Mouse (Mus musculus): ENCODE data around the gene Gsdmc3.
A peak's percentile ranks its signal among the peaks of the same experiment; 100 is the strongest.
"Not testable (repeated sequence)": the region's sequence is repeated elsewhere in the genome, so short reads cannot be mapped to it uniquely, and the experiment has no call there.

Gsdmc3 gene

DNA sequence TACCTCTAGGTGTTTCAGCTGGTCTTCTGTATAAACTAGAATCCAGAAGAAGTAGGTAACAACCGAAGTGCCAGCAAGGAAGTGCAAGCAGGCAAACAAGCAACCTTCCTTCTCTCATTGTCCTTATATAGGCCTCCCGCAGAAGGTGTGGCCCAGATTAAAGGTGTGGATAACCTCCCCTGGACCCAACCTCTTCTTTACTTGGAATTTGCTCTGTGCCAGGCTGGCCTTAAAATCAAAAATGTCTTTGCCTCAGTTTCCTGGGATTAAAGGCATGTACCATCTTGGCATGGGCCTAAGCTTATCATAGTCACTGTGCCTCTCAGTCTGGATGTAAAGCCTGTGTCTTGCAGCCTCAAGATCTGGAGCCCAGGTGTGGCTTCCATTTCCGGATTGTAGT is at the start of gene Gsdmc3:
Gsdmc3 (minus strand) TSS at position 101 of the 400 bp plus-strand sequence.
- DNase-seq: not testable (repeated sequence)

DNA sequence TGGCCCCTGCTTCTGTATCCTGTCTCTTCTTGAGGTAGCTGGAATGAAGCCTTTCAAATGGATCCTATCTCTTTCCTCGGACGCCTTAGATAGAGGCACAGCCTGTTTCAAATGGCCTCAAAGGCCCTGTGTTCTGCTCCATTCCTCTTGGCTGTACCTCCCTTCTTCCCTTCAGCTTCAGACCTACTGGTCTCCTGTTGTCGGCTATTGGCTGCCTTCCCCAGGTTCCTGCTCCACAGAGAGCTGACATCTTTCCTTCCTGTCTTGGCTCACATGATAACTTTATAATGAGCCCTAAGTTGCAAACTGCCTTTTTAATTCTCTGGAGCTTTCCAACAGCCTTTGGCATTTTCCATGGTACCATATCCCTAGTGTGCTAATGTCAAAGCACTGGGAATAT is 47.8 kb upstream of the Gsdmc3 start:
- DNase-seq: no peak

DNA sequence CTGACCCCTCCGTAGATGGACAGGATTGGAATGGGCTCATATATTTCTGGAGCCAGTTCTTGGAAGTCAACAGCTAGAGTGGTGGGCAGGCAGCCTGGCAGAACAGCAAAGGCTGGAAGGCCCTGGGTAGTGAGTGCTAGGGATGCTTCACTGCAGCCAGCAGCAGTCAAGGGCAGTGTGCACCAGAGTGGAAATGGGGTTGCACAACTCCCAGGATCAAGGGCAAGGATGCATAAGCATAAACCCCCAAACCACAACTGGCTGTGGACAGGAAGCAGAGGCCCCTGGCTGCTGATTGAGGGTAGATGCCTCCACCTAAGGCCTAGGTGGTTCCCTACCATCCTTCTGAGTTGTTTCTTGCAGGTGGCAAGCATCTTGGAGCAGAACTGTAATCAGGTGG is 46.1 kb upstream of the Gsdmc3 start:
- DNase-seq: no peak

DNA sequence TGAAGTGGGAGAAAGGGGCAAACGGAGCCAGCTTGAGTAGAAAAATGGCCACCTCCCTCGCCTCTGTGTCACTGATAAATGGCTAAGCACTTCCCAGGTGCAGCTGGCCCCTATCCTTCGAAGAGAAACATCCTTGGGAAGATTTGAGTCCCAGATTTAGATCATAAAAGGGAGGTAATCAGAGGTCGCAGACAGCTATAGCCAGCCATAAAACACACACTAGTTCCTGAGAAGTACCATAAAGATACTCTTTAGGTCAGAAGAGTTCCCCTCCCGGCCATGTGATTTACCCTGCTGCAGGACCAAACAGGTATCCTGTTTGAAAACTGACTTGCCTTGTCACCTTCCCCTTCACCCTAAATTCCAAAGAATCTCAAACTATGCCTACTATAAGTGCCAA is 43.3 kb upstream of the Gsdmc3 start:
- not testable (repeated sequence) for DNase-seq

DNA sequence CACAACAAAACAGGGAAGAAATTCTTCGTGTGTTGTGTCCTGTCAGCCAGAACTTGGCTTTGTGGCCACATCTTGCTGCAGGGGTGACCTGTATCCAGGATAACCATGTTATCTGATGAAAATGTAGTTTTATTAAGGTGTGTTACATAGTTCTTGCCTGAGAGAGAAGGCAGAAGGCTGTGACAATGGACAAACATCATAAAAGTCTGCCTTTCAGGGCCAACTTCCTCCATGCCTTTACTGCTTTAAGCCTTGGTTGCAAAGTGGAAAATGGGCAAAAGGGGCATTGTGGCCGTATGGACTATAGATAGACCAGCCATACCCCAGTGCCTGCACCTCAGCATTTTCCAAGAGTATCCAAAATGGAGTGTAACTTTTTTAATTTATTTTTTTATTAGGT is 41.4 kb upstream of the Gsdmc3 start:
- DNase-seq: not testable (repeated sequence)

DNA sequence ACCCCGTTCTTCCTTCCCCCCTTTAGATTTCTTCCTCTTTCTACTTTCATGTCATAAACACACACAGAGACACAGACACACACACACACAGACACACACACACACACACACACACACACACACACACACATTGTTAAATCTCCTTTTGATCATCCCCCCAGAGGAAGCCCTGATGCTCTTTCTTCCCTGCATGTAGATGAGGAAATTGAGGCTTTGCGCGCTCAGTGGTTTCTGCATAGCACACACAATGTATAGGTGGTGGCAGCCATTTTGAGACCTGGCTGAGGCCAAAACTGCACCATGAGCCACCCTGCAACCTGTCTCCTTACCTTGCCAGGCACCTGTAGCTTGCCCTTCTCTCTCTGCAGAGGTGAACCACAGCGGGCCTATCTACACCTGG is 38.2 kb upstream of the Gsdmc3 start:
- DNase-seq: not testable (repeated sequence)

DNA sequence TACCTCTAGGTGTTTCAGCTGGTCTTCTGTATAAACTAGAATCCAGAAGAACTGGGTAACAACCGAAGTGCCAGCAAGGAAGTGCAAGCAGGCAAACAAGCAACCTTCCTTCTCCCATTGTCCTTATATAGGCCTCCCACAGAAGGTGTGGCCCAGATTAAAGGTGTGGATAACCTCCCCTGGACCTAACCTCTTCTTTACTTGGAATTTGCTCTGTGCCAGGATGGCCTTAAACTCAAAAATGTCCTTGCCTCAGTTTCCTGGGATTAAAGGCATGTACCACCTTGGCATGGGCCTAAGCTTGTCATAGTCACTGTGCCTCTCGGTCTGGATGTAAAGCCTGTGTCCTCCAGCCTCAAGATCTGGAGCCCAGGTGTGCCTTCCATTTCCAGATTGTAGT is 33.8 kb upstream of the Gsdmc3 start, which contains the start of gene Gsdmc4:
Gsdmc4 (minus strand) TSS at position 101 of the 400 bp plus-strand sequence.
- DNase-seq: not testable (repeated sequence)

DNA sequence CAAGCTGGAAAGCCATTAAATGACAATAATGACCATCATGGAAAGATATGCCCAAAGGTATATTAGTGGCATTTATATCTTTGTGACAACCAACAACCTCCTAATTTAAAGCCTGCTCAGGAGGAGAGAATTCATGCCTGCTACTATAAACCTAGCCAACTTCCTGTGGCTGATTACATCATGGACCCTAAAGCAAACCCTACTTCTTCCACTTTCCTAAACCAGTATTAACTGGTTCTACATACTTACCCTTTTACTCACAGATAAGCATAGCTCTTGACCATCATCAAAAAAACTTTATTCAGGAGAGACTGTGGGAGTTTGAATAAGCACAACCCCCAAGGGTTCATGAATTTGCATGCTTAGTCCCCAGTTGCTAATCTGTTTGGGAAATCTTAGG is 31.5 kb upstream of the Gsdmc3 start:
- DNase-seq: not testable (repeated sequence)

DNA sequence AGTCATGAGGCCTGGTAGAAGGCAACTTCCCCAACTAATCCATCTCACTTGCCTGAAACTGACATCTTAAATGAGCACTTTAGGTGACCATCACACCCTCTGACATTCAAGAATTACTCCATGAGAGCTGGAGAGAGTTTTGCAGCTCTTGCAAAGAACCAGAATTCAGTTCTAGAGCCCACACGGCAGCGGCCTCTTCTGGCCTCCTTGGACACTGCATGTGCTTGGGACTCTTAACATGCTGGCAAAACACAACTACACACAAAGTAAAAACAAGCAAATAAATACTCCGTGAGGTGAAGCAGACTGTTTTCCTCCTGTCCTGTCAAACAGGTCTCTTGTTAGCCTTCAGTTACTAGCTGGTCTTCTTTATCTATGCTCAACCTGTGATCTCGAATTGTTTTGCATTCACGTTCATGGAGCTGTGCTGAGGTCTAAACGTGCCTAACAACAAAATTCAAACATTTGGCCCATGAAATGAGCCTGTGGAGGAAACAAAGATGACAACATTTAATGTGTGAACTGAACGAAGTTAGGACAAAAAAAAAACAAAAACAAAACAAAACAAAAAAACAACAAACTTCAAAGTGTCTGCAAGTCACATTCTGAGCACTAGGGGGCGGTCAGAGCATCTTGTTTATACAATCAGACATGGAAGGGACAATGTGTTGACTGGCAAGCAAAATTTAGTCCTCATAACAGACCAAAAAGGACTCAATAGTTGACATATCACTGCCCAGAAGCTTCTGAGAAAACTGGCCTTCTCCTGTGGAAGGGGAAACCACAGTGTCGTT is 17.4 kb upstream of the Gsdmc3 start:
- peak; percentile 48 for DNase-seq

DNA sequence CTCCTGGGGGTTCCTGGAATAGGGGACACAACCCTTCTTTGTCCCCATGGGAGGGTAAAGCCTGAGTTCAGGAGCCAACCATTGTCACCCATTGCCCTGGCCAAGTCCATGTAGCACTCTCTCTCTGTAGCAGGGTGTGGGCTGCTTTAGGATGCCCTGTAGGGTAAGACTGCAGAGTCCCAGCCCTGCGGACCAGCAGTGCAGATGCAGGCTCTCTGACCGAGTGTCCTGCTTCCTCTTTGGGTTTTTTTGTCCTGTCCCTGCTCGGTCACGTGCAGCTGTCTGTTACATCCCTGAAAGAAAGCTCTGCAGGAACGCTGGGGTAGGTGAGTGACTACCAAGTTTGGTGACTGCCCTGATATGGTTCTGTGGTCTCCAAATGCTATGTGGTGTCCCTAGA is 10.1 kb upstream of the Gsdmc3 start:
- not testable (repeated sequence) for DNase-seq

DNA sequence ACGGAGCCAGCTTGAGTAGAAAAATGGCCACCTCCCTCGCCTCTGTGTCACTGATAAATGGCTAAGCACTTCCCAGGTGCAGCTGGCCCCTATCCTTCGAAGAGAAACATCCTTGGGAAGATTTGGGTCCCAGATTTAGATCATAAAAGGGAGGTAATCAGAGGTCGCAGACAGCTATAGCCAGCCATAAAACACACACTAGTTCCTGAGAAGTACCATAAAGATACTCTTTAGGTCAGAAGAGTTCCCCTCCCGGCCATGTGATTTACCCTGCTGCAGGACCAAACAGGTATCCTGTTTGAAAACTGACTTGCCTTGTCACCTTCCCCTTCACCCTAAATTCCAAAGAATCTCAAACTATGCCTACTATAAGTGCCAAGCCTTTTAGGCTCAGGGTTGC is 9.6 kb upstream of the Gsdmc3 start:
- not testable (repeated sequence) for DNase-seq

DNA sequence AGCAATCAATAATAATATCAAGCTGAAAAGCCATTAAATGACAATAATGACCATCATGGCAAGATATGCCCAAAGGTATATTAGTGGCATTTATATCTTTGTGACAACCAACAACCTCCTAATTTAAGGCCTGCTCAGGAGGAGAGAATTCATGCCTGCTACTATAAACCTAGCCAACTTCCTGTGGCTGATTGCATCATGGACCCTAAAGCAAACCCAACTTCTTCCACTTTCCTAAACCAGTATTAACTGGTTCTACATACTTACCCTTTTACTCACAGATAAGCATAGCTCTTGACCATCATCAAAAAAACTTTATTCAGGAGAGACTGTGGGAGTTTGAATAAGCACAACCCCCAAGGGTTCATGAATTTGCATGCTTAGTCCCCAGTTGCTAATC is 2.2 kb downstream of the Gsdmc3 start:
- DNase-seq: not testable (repeated sequence)

DNA sequence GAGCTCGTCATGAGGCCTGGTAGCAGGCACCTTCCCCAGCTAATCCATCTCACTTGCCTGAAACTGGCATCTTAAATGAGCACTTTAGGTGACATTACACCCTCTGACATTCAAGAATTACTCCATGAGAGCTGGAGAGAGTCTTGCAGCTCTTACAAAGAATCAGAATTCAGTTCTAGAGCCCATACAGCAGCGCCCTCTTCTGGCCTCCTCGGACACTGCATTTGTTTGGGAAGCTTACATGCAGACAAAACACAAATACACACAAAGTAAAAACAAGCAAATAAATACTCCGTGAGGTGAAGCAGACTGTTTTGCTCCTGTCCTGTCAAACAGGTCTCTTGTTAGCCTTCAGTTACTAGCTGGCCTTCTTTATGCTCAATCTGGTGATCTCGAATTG is 16.4 kb downstream of the Gsdmc3 start:
- not testable (repeated sequence) for DNase-seq

All from lung, postnatal 14 days (tissue).